Mouse (Mus musculus): ENCODE measurements at regions not wholly inside any gene's neighbourhood (a gene's known extent, or its start where the extent isn't known, plus 50 kb on each side); places are given as distances from the start of the nearest gene placed in this dataset.

DNA sequence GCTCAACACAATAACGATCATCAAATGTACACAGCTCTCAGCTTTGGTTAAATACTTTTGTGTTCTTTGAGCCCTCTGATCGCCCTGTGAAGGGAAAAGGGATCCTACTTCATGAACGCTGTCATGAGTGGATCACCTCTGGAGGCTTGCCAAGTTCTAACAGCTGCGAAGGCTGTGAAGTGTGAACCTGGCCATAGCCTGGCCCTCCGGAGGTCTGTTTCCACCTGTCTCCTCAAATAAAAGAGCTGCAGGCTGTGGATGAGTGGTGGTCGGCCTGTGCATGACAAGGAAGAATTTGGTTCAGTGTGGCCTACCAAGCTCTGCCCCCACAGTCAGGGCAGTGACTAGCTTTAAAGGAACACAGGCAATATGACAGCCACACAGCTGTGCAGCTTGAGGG, 122.0 kb downstream of the Gm12728 start:
- TF ChIP-seq CTCF (IDR thresholded peaks at IDR 0.05; ENCODE audit: low read depth, low read length) (no peak), POLR2A (IDR thresholded peaks at IDR 0.05; ENCODE audit: extremely low read depth, insufficient read depth, low read length) (no peak)
